Mouse (Mus musculus) stomach, adult 2 months (tissue): Measurements from ENCODE around the gene Slc39a12. TPM values are rescaled to one million over a fixed set of nuclear protein-coding genes. Genes with fewer than 3 reads are reported as not detected.

Experiments used
- polyA plus RNA-seq: library from polyadenylated mRNA; depleted of rRNA; stranded (reverse); fragments of >200 nt; gene quantifications from 2 replicates; pipeline ENCODE4 v1.2.3, GENCODE M21; 2012; rRNA removed

Slc39a12 gene
- 0.04 TPM in 1 of 2 replicates, not detected in the other for polyA plus RNA-seq

GRCm38 (mm10) chr2:14388162-14388561 lies at the start of gene Slc39a12:
Gene Slc39a12 (plus strand): TSS chr2:14388316.

Other genes starting within 250 kb of the Slc39a12 start
- gene Tmem236, start 213.8 kb upstream of the Slc39a12 start, polyA plus RNA-seq: not detected in 2 replicates
- 0.15 and 0.31 TPM in 2 replicates for gene Mrc1, start 158.9 kb upstream of the Slc39a12 start, polyA plus RNA-seq
- 1.0 and 1.2 TPM in 2 replicates for gene Cacnb2, start 214.8 kb downstream of the Slc39a12 start, polyA plus RNA-seq